Mouse (Mus musculus): ENCODE measurements around the gene Ggt6. TPM values are rescaled to one million over a fixed set of nuclear protein-coding genes. Genes with fewer than 3 reads are reported as not detected.

The Ggt6 gene
- polyA plus RNA-seq, 1 experiment from 2014 or later = not detected

GRCm38 (mm10) chr11:72413016-72413415 is 22.3 kb upstream of the Ggt6 start:
- H3K36me3 ChIP-seq = no peaks in the 10 kb centered on the region
- WGBS = 84% methylated on average over 7 of the region's 7 CpGs
- H3K9me3 ChIP-seq = no peaks in the 10 kb centered on the region
- peaks cover 72% of the 10 kb centered on the region for H3K27me3 ChIP-seq (ENCODE audit: insufficient read depth, poor library complexity, severe bottlenecking)
- H3K27ac ChIP-seq = no peak overlapping the region
- no peak overlapping the region for H3K4me3 ChIP-seq
- no peak for DNase-seq (ENCODE audit: low spot score)
- H3K4me1 ChIP-seq (replicated peaks) = peaks cover 55% of the 10 kb centered on the region

GRCm38 (mm10) chr11:72413601-72414190 is 21.6 kb upstream of the Ggt6 start:
- H3K9me3 ChIP-seq = no peaks in the 10 kb centered on the region
- H3K4me1 ChIP-seq (replicated peaks) = peaks cover 54% of the 10 kb centered on the region
- H3K27me3 ChIP-seq (ENCODE audit: insufficient read depth, poor library complexity, severe bottlenecking) = peaks cover 67% of the 10 kb centered on the region
- WGBS = 68% methylated on average over 5 of the region's 5 CpGs
- no peaks in the 10 kb centered on the region for H3K36me3 ChIP-seq
- no peak for DNase-seq (ENCODE audit: low spot score)
- no peak overlapping the region for H3K4me3 ChIP-seq
- no peak overlapping the region for H3K27ac ChIP-seq

- Histone ChIP-seq H3K36me3 (no peaks in the 10 kb centered on the region), H3K27me3 (ENCODE audit: insufficient read depth, poor library complexity, severe bottlenecking) (peaks cover 53% of the 10 kb centered on the region), H3K4me3 (no peak overlapping the region), H3K27ac (no peak overlapping the region), H3K9me3 (no peaks in the 10 kb centered on the region), H3K4me1 (replicated peaks) (peaks cover 39% of the 10 kb centered on the region)
- DNase-seq (ENCODE audit: low spot score) = no peak
- WGBS = 83% methylated on average over 8 of the region's 8 CpGs
Observed at GRCm38 (mm10) chr11:72415155-72415554, 20.2 kb upstream of the Ggt6 start.

DNA sequence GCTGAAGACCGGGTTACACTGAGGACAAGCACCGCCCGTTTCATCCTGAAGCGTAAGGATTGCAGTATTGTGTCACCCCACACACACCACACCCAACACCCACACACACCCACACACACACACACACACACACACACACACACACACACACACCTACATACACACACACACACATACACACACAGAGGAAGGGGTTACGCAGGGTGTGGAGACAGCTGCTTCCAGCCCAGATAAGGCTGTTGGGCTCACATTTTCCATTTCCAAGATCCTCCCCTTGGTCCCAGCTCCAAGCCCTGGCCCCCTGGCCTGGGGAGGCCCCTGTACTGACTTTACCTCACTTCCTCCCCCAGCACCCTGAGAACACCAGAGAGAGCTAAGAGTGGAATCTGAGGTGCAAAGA is 18.7 kb upstream of the Ggt6 start:
- Histone ChIP-seq H3K27ac (peak overlapping the region; percentile 82), H3K36me3 (no peaks in the 10 kb centered on the region), H3K9me3 (no peaks in the 10 kb centered on the region), H3K4me1 (replicated peaks) (peaks cover 24% of the 10 kb centered on the region), H3K4me3 (no peak overlapping the region), H3K27me3 (ENCODE audit: insufficient read depth, poor library complexity, severe bottlenecking) (peaks cover 39% of the 10 kb centered on the region)
- DNase-seq (ENCODE audit: low spot score) = no peak
- WGBS = 89% methylated on average over 5 of the region's 5 CpGs

DNA sequence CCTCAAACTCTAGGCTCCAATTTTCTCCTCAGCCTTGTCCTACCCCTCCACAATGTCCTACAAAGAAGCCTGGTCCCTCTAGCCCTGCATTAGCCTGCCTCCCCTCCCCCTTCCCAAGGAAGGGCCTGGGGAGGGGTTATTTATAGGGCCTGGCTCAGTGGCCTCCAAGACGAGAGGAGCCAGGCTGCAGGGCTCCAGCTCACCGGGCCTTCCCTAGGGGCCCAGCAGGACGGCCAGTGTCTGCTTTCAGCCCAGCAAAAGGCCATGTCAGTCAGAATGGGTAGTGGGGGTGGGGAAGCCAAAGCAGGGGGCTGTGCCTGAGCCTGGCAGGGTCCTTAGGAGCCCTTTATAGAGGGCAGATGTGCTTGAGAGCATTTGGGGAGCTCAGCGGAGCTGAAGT is 17.9 kb upstream of the Ggt6 start:
- no peak overlapping the region for H3K4me3 ChIP-seq
- H3K36me3 ChIP-seq = no peaks in the 10 kb centered on the region
- peak; percentile 34 for DNase-seq (ENCODE audit: low spot score)
- peaks cover 32% of the 10 kb centered on the region for H3K27me3 ChIP-seq (ENCODE audit: insufficient read depth, poor library complexity, severe bottlenecking)
- peak overlapping the region; percentile 82 for H3K27ac ChIP-seq
- peaks cover 19% of the 10 kb centered on the region for H3K4me1 ChIP-seq (replicated peaks)
- H3K9me3 ChIP-seq = no peaks in the 10 kb centered on the region
- 5% methylated on average over 4 of the region's 4 CpGs for WGBS

DNA sequence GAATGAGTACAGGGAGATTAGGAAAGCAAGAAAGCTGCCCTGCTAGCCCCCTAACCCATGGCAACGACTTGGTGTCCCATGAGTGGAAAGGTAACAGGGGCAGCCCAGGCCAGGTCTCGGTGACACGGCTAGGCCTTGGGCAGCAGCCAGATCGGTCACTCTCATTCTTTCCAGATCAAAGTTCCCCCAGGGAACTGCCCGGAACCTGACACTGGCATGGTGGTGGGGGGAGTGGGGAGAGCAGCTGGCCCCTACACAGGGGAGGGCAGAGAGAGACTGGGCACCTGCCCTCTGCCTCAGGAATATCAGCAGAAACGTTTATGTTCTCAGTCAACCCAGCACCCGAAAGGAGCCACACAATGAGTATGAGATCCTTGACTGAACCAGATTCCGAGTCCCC is 17.1 kb upstream of the Ggt6 start:
- Histone ChIP-seq H3K27ac (peak overlapping the region; percentile 82), H3K4me3 (no peak overlapping the region), H3K9me3 (no peaks in the 10 kb centered on the region), H3K36me3 (no peaks in the 10 kb centered on the region), H3K27me3 (ENCODE audit: insufficient read depth, poor library complexity, severe bottlenecking) (peaks cover 23% of the 10 kb centered on the region), H3K4me1 (replicated peaks) (peaks cover 19% of the 10 kb centered on the region)
- no peak for DNase-seq (ENCODE audit: low spot score)
- WGBS = 48% methylated on average over 8 of the region's 8 CpGs

GRCm38 (mm10) chr11:72419006-72419405 is 16.3 kb upstream of the Ggt6 start:
- Histone ChIP-seq H3K4me3 (no peak overlapping the region), H3K9me3 (no peaks in the 10 kb centered on the region), H3K36me3 (no peaks in the 10 kb centered on the region), H3K4me1 (replicated peaks) (peaks cover 19% of the 10 kb centered on the region), H3K27ac (no peak overlapping the region), H3K27me3 (ENCODE audit: insufficient read depth, poor library complexity, severe bottlenecking) (peaks cover 16% of the 10 kb centered on the region)
- WGBS = 88% methylated on average over 6 of the region's 6 CpGs
- no peak for DNase-seq (ENCODE audit: low spot score)

- peaks cover 19% of the 10 kb centered on the region for H3K4me1 ChIP-seq (replicated peaks)
- no peak overlapping the region for H3K27ac ChIP-seq
- H3K36me3 ChIP-seq = no peaks in the 10 kb centered on the region
- 0 out of 2 replicates have a peak, but pooled peaks cover 4% of the 10 kb centered on the region for H3K27me3 ChIP-seq (ENCODE audit: insufficient read depth, poor library complexity, severe bottlenecking)
- 0 out of 2 replicates have a peak, but pooled peaks cover 3% of the 10 kb centered on the region for H3K9me3 ChIP-seq
- no peak overlapping the region for H3K4me3 ChIP-seq
- 82% methylated on average over 6 of the region's 6 CpGs for WGBS
- no peak for DNase-seq (ENCODE audit: low spot score)
Observed at GRCm38 (mm10) chr11:72420460-72421122, 14.7 kb upstream of the Ggt6 start.

- WGBS = 92% methylated on average over 11 of the region's 11 CpGs
- no peak for DNase-seq (ENCODE audit: low spot score)
Observed at GRCm38 (mm10) chr11:72421518-72422278, 13.6 kb upstream of the Ggt6 start.

DNA sequence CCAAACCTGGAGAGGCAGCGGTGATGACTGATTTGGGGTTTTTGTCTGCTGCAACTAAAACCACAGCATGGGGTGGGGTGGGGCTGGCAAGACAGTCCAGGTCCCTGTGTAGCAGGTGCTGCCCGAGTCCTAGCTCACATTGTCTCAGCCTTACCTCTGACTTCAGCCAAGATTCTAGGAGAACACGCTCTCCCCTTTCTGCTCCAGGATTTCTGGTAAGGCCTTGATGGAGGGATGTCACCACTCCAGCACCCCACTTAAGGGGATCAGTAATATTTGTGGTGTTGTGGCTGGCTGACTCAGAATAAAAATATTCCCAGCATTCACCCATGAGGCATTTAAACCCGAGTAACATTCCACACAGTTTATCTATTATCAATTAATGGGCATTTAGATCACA is 11.6 kb upstream of the Ggt6 start:
- WGBS = 87% methylated on average over 4 of the region's 4 CpGs
- Histone ChIP-seq H3K27ac (no peak overlapping the region), H3K27me3 (ENCODE audit: insufficient read depth, poor library complexity, severe bottlenecking) (no peaks in the 10 kb centered on the region), H3K4me3 (no peak overlapping the region), H3K9me3 (0 out of 2 replicates have a peak, but pooled peaks cover 3% of the 10 kb centered on the region), H3K4me1 (replicated peaks) (no peaks in the 10 kb centered on the region), H3K36me3 (no peaks in the 10 kb centered on the region)
- DNase-seq (ENCODE audit: low spot score) = no peak

More at GRCm38 (mm10) chr11:72421518-72422278, 13.6 kb upstream of the Ggt6 start:
- Histone ChIP-seq H3K27me3 (ENCODE audit: insufficient read depth, poor library complexity, severe bottlenecking) (0 out of 2 replicates have a peak, but pooled peaks cover 4% of the 10 kb centered on the region), H3K4me1 (replicated peaks) (peaks cover 18% of the 10 kb centered on the region), H3K36me3 (no peaks in the 10 kb centered on the region), H3K4me3 (no peak overlapping the region), H3K27ac (no peak overlapping the region), H3K9me3 (0 out of 2 replicates have a peak, but pooled peaks cover 3% of the 10 kb centered on the region)

GRCm38 (mm10) chr11:72425201-72425600 is 10.1 kb upstream of the Ggt6 start:
- Histone ChIP-seq H3K4me1 (replicated peaks) (no peaks in the 10 kb centered on the region; the same call in 1 of the 2 replicates), H3K36me3 (no peaks in the 10 kb centered on the region), H3K4me3 (no peak overlapping the region), H3K27ac (no peak overlapping the region), H3K27me3 (ENCODE audit: insufficient read depth, poor library complexity, severe bottlenecking) (no peaks in the 10 kb centered on the region), H3K9me3 (0 out of 2 replicates have a peak, but pooled peaks cover 3% of the 10 kb centered on the region)
- DNase-seq (ENCODE audit: low spot score) = no peak

DNA sequence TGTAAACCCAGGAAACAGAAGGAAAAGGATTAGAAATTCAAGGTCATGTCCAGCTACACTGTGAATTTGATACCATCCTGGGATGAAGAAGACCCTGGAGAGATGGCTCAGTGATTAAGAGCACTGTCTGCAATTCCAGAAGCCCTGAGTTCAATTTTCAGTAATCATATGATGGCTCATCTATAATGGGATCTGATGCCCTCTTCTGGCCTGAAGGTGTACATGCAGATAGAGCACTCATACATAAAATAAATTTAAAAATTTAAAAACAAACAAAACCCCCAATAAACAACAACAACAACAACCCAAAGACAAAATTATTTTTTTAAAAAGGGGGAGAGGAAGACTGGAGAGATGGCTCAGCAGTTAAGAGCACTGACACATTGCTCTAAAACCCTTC is 8.4 kb upstream of the Ggt6 start:
- Histone ChIP-seq H3K4me1 (replicated peaks) (no peaks in the 10 kb centered on the region; the same call in 1 of the 2 replicates), H3K9me3 (0 out of 2 replicates have a peak, but pooled peaks cover 3% of the 10 kb centered on the region), H3K36me3 (no peaks in the 10 kb centered on the region), H3K27me3 (ENCODE audit: insufficient read depth, poor library complexity, severe bottlenecking) (no peaks in the 10 kb centered on the region), H3K4me3 (no peak overlapping the region), H3K27ac (no peak overlapping the region)
- no peak for DNase-seq (ENCODE audit: low spot score)

DNA sequence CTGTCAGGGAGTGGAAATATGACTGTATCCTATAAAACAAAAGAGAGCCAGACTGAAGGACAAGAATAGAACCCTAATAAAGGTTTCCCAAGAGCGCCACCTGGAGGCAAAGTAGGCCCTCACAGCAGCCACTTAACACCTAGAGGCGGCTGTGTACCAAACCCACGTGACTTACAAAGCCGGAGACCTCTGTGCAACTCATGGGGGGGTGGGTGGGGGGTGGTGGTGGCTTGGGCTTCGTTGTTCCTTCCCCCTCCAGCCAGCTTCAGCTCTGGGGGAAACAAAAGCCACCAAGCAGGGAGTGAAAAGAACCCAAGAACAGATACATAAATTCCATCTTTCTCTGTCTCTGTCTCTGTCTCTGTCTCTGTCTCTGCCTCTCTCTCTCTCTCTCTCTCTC is 6.6 kb upstream of the Ggt6 start:
- 3% methylated on average over 5 of the region's 5 CpGs for WGBS
- Histone ChIP-seq H3K4me1 (replicated peaks) (no peaks in the 10 kb centered on the region; the same call in 1 of the 2 replicates), H3K4me3 (no peak overlapping the region), H3K36me3 (no peaks in the 10 kb centered on the region), H3K9me3 (0 out of 2 replicates have a peak, but pooled peaks cover 3% of the 10 kb centered on the region), H3K27me3 (ENCODE audit: insufficient read depth, poor library complexity, severe bottlenecking) (no peaks in the 10 kb centered on the region), H3K27ac (no peak overlapping the region)
- peak; percentile 74 for DNase-seq (ENCODE audit: low spot score)

All from hindbrain, embryonic 10.5 days (tissue).